Mouse (Mus musculus): Measurements from ENCODE around the gene Adcy7. TPM values are rescaled to one million over a fixed set of nuclear protein-coding genes. Genes with fewer than 3 reads are reported as not detected.

Gene Adcy7
- polyA plus RNA-seq (2012; rRNA removed; ENCODE audit: low replicate concordance), result 42.7 and 57.5 TPM in 2 replicates

GRCm38 (mm10) chr8:88272231-88273050 is at the start of gene Adcy7:
Gene Adcy7 (plus strand): TSS chr8:88272403.

GRCm38 (mm10) chr8:88361708-88362428 is 89.7 kb downstream of the Adcy7 start, which contains the start of gene Brd7:
Gene Brd7 (minus strand): TSS chr8:88362194.

Other genes starting within 250 kb of the Adcy7 start
- gene Cnep1r1, start 153.6 kb upstream of the Adcy7 start, polyA plus RNA-seq (2012; rRNA removed; ENCODE audit: low replicate concordance), result 7.9 and 24.2 TPM in 2 replicates
- 11.7 and 19.6 TPM in 2 replicates for gene Heatr3, start 134.5 kb upstream of the Adcy7 start, polyA plus RNA-seq (2012; rRNA removed; ENCODE audit: low replicate concordance)
- 15.3 and 20.4 TPM in 2 replicates for gene Tent4b, start 73.2 kb upstream of the Adcy7 start, polyA plus RNA-seq (2012; rRNA removed; ENCODE audit: low replicate concordance)
- 14.4 and 30.4 TPM in 2 replicates for gene Brd7, start 89.8 kb downstream of the Adcy7 start, polyA plus RNA-seq (2012; rRNA removed; ENCODE audit: low replicate concordance)
- gene Nkd1, start 249.0 kb downstream of the Adcy7 start, polyA plus RNA-seq (2012; rRNA removed; ENCODE audit: low replicate concordance), result 15.2 and 24.2 TPM in 2 replicates